Mouse (Mus musculus) cerebellum, adult (tissue): Measurements from ENCODE around the gene Slc2a13.

Experiments
- ATAC-seq: cut with Nextera tagmentation; 2 replicates; pipeline ENCODE4 v1.9.2; 2017; ENCODE audit warnings: mild to moderate bottlenecking, moderate library complexity, mixed read lengths; ENCODE audit not compliant: insufficient number of reproducible peaks, low FRiP score, low TSS enrichment

Slc2a13 gene

DNA sequence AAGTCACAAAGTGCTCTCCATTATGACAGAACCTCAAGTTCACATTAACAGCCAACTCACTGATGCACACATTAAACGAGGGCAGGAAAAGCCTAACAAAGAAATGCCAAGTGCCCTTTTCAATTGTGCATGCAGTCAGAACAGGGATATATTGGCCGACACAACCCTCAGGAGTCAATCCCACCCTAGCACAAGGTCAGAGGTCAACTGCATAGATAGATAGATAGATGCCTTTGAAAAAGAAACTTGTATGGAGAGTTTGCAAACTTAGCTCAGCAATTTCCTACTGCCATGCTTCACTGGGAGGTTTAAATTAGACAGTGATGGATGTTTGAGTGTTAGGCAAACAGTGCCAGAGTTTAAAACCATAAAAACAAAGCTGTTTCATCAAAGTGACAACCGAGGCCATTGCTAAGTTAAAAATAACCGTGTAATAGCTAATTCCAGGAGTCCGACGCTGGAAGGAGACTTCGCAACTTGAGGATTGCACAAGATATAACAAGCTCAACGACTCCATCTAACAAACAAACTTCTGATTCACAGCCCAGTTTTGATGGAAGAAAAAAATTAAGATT is 194.2 kb downstream of the Slc2a13 start:
- no peak for ATAC-seq

DNA sequence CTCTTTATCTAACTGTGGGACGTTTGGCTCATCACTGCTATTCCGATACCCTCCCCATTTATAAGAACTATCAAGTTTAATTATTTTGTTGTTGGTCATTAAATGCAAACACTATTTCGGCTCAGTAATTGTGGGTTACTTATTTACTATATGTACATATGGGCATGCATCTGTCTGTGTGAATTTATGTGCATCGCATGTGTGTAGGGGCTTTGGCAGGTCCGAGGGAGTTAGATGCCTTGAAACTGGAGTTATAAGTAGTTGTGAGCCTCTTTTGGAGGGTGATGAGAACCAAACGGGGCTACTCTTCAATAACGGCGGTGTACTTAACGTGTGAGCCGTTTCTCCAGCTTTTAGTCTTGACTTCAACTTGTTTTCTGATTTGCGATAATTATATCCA is 195.5 kb downstream of the Slc2a13 start:
- no peak for ATAC-seq

DNA sequence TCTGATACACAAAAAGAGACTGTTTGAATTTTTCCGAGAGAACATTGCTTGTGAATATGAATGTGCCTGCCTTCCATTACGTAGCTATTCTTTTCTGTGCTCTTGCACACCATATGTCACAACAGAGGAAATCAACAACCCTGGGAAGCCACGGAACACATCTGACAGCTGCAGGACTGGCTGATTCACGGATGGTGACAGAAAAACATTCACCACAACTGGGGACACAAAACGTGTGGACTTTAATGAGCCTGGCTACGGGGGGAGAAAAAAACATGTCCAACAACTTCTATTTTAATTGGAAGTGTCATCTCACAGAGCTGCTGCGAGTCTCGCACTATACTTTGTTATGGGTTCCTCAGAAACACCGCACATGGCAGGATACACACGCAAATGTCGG is 196.0 kb downstream of the Slc2a13 start:
- ATAC-seq: peak; percentile 36; the same call in 1 of the 2 replicates

DNA sequence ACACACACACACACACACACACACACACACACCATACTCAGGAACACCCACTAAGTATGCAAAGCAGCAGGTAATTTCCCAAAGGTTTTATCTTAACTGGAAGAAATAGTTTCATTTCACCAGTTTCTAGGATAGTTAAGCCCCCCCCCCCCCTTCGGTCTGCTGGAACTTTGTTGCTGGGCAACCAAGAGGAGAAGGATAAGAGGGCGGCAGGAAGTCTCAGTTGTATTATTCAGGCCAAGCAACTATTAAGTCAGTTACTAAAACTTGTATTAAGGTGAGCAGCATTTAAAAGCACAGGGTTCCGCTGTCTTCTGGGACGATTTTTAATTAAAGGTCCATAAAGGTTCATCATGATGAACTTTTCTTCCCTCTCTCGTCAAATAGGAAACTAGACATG is 198.6 kb downstream of the Slc2a13 start:
- ATAC-seq: no peak

DNA sequence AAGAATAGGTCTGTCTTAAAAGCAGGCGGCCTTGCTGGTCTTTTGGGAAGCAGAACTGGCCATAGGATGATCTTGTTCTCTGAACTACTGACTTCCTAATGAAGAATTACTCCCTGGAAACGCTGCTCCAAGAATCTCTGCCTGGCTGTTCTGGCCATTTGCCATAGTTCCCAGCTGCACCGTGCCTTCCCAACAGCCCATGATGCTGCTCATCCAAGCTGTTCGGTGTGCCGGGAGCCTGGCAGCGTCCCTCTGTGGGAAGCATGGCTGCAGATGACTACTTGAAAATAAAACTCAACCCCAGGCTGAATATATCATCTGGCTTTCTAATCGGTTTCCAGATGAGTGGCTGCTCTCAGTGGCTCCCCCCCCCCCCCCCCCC is 199.9 kb downstream of the Slc2a13 start:
- ATAC-seq: peak; percentile 62

DNA sequence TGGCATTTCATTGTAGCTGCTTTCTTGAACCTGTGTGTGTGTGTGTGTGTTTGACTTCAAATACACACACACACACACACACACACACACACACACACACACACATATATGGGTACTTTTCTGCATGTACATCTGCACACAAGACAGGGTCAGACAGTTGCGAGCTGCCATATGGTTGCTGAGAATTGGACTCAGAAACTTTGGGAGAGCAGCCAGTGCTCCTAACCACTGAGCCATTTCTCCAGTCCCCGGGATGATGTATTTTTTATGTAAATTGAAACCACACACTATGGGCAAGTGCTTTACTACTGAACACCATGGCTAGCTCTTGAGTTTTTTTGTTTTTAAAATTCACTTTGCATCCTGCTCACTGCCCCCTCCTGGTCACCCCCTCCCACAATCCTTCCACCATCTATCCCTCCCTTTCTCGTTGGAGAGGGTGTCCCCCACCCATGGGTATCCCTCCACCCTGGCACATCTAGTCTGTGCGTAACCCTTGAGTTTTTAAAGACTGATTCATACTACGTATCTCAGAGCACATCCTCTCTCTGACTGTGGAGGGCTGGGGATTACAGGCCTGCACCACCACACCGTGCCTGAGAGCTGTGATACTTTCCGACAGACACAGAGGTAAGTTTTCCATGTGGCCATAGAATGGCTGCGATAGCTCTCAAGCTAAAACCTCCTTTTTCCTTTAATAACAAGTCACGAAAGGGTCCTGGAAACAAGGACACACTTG is 200.4 kb downstream of the Slc2a13 start:
- no peak for ATAC-seq

DNA sequence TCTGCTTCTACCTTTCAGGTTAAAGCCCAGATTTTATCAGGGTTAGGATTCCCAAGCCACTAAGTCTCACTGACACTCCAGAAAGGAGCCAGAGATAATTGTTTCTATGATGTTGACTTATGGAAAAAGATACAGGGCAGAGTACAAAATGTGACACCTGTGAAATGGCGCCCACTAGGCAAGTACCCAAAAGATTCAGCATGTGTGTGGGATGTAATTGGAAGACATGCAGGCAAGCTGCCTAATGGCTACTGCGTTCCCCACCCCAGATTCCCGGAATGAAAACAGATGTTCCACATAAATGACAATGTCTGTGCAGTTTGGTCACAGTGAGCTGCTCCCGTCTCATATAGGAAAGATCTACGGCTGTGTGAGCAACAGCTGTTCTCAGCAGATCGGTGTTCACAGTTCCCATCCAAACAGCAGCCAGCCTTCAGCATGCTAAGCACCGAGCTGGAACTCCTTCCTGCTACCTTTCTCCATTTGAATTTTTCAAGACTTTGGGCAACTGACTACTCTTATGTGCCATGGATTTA is 201.1 kb downstream of the Slc2a13 start:
- no peak for ATAC-seq

DNA sequence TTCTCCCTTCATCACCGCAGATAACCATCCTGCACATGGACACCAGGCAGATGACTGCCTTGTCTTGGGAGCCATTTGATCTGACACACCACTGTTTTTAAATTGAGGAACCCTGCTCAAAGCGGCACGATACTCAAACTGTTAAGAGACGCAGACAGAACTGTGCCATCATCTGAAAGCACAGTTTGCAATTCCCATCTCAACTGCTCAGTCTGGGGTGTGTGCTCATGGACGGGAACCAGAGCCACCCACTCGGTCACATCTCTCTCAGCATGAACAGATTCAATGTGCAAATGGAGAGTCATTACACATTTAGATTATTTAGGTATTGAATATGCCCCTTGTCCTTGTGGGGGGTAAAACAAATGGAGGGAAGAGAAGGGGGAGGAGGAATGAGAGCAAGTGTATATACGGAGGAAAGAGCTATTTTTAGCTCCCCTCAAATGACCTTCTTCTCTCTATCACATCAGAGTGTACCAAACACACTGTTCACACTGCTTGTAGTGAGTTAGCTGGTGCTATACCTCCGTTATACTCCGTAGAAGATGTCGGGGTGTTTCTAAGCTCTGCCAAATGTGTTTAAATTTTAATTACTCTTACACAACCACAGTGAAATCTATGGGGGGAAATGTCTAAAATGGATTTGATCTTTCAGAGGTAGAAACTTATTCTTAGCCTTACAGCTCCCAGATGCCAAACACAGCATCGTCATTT is 203.2 kb downstream of the Slc2a13 start:
- peak; percentile 72 for ATAC-seq

DNA sequence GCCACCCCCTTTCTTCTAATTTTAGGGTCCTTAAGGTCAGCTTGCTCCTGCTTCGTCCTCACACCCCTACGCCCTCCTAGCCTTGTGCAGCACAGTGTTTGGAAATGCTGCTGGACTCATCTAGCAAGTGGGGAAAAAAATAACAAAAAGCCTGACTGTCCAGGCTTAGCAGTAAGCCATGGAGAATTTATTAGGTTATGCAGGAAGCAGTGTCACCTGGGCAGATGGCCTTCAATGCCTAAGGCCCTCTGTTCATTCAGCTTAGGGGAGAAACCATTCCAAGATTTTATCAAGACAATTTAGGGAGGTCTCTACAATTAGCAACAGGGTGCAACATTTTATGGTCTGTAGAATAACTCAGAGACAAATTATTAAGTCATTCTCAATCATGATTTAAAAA is 212.6 kb downstream of the Slc2a13 start:
- ATAC-seq: peak; percentile 64

DNA sequence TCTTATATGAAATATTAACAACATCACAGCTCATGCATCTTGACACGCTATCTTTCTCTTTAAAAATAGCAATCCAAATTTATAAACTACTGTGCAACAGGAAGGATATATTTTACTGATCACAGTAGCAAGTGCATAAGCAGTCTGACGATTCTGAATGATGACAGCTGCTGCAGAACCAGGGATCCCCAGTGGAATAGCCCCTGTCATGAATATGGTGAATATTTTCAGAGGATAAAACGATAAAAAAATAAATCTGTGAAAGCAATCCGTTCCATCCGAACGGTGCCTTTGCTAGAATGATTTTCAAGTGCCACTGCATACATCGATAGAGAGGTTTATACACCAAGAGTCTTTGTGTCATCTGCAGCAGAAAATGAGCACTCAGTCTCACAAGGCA is 222.1 kb downstream of the Slc2a13 start:
- ATAC-seq: no peak

DNA sequence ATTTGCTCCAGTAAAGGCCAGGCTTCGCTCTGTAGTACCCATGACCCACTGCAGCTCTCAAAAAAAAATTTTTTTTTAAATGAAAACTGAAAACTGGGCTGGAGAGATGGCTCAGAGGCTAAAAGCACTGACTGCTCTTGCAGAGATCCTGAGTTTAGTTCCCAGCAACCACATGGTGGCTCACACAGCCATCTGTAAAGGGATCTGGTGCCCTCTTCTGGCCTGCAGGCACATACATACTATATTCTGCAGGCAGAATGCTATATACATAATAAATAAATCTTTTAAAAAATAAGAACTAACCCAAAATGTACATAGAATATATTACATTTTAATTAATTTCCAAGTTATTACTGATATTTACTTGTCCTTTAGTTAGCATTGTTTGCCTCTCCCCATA is 234.7 kb downstream of the Slc2a13 start:
- no peak for ATAC-seq

DNA sequence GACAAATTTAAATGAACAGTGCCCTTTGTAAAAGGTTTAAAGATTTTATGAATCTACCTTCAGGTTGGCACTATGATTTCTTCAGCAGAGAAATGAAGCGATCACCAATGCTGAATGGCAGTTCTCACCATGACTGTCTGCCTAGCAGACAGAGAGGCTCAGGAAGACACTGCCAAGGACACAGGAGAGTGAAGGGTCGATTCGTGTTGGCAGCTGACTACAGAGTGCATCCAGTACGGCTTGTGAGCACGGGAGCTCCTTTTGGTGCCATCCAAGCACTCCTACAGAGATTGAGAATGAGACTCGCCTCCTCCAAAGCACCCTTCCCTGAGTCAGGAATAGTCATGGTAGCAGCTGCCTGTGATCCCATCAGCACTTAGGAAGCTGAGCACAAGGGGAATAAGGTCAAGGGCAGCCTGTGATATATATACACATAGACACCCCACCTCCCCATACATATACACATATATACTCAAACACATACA is 238.6 kb downstream of the Slc2a13 start:
- ATAC-seq: no peak

DNA sequence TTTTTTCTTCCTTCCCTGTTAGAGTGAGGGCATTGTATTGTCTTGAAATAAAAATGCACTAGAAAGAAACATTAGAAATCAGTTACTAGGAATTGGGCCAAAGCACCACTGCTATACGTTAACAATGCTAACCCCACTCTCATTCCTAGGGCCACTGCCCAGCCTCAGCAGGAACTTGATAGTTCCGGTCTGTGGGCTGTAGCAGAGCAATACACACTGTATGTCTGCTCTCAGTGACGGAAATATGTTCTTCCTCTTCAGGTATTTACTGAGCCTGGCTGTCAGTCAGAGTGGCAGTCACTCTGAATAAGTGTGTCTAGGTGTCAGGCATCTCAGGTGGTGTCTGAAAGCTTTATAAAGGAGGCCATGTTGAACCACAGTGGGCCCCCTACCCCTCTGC is 245.3 kb downstream of the Slc2a13 start:
- ATAC-seq: no peak

DNA sequence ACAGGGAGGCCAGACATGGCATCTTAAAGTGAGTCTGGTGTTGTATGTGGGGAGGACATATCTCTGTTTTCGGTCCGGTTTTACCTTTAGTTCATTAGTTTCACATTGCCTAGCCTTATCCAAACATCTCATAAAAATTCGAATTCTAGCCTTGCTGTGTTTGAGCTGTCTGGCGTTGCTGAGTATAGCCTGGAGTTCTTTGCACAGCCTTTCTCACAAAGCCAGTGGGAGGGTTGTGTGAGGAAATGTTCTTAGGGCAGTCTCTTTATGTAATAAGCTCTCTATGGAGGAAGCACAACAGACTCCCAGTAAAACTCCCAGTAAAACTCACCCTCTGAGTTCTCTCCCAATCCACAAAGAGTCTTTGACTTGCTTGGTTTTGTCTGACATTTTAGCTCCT is 246.0 kb downstream of the Slc2a13 start:
- ATAC-seq: 0 out of 2 replicates have a peak, but pooled peaks have one; percentile 36

DNA sequence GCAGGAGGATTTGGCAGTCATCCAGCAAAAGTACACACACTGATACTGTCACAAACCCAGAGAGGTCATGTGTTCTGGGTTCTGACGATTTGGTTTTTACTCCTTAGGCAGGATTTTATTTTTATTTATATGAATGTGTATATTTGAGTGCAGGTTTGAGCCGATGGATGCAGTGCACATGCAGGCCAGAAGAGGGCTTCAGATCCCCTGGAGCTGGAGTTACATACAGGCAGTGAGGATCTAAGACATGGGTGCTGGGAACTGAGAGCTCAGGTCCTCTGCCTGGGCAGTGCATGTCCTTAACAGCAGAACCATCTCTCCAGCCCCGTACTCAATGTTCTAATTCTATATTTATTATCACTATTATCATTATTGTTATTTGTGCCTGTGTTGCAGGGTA is 253.7 kb downstream of the Slc2a13 start:
- no peak for ATAC-seq

DNA sequence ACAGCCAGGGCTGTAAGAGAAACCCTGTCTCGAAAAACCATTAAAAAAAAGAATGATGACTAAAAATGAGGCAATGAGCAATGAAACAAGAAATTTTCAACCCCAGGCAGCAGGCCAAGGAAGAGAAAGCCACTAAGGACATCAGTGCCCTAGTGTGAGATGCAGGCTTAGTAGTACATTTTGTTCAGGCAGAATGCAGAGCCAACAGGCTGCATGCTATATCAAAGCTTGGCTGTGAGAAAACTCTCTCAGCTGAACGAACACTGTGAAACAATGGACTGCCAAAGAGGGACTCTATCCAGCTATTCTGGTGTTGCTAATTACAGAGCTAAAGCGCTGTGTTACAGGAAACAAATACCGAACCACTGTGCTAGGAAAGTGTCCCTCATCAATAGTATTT is 256.1 kb downstream of the Slc2a13 start:
- ATAC-seq: no peak

DNA sequence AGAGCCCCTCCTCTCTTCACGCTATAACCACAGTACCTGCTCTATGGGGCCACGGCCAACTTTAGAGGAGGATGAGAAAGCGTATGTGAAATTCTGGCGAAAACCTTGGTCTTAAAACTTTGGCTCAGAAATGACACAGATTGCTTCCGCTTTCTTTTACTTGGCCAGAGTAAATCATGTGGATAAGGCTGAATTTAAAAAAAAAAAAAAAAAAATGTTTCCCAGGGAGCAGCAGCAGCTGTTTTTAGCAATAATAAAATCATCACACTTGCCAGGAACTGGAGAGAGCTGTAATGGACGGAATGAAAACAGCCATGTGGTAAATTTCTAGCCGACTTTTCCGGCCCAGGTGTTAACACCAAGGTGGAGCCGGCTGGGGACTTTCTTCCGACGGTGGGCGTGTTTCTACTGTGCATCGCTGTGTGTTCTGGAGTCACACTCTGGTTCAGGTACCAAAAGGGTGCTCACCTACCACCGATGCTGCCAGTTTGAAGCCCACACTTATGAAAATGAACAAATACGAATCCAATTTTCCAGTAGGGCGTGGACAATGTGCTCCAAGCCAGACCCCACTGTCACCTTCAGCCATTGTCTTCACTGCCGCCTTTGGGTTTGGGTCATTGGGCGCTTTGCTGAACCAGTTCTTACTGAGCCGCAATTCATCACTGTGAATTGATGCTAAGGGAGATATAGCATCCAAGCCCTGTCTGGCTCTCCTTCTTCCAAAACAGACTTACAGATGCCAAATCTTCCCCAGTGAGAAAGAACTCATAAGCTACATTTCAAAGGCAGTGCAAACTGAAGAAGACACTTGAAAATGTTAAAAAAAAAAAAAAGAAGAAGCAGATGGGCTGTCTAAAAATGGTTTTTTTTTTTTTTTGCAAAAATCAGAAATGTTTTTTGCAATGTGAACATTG is 258.4 kb downstream of the Slc2a13 start:
- ATAC-seq: no peak

DNA sequence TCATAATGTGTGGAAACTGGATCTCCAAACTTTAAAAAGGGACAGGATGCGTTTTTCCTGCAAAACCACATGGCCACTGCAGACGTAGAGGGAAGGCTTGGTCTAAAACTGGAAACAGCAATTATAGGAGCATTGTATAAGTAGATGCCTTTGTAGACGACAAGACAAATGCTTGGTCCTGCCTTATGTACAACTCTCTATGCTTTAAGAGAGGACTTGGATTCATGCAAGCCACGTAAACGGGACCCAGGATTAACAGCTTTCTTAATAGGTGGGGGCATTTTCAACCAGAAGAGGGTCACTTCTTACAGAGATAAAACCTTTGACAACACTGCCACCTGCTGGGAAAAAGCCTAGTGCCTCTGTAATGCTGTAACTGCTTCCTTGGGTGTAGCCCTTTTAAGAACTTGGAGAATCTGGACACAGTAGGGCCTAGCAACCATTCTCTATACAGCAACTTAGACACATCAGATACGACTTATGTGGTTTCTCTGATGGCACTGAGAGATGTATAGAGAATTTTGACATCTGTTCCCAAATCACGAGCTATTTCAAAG is 268.7 kb downstream of the Slc2a13 start:
- no peak for ATAC-seq

DNA sequence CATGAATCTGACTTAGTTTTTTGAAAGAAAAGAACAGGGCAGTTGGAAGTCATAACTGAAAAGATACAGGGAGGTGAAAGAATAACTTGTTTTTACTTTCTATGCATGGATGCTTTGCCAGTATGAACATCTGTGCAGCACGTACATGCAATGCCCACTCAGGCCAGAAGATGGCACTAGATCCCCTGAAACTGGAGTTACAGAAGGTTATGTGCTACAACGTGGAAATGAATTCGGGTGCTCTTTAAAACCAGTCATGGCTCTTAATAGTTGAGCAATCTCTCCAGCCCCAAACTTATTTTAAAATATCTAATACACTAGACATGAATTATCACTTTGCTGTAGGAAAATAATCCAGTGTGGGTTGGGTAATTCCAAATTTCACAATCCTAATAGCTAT is 271.7 kb downstream of the Slc2a13 start:
- peak; percentile 74 for ATAC-seq

DNA sequence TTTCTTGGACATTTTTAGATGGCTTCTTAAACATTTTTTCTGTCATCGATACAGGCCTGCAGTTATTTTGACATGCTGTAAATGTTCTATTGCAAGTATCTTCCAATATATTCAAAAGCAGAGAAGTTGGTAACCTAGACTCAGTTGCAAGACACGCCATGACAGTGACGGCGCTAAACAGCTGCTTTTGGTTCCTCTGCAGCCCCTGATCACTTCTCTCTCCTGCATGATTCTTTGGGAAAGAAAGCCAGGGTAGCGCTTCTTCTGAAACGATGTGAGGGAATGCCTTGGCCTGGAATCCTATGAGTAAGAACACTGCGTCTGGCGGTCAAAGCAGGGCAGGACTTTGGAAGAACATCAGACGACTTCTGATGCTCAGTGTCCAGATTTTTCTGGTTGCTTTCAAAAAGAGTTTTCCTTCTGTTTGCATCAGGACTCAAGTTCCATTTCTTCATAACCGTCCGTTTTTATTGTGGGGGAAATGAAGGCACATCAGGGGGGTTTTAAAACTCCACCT is 273.7 kb downstream of the Slc2a13 start:
- ATAC-seq: no peak
